Mouse (Mus musculus) neural tube, embryonic 14.5 days (tissue): ENCODE data around the gene Zc3hc1. TPM values are rescaled to one million over a fixed set of nuclear protein-coding genes. Genes with fewer than 3 reads are reported as not detected.

ENCODE experiments used
- ATAC-seq: fragments of 200-750 bp; cut with Nextera tagmentation; 2 replicates; pipeline ENCODE4 v1.8.0; 2017; ENCODE audit warnings: low read depth, mild to moderate bottlenecking, moderate TSS enrichment, moderate library complexity
- H3K27ac ChIP-seq: fragments of 300-500 bp; sonication (generic); 2 replicates; pipeline ENCODE4 v1.5.1; 2014; ENCODE audit warnings: low read depth, mild to moderate bottlenecking, control low read depth, low read length, moderate library complexity, mixed read lengths
- H3K27me3 ChIP-seq: fragments of 300-500 bp; sonication (generic); 2 replicates; pipeline ENCODE4 v1.6.1; 2014; ENCODE audit warnings: low read length; ENCODE audit not compliant: control insufficient read depth, insufficient read depth
- H3K36me3 ChIP-seq: fragments of 300-500 bp; sonication (generic); 2 replicates; pipeline ENCODE4 v1.6.1; 2014; ENCODE audit warnings: low read length, mixed read lengths; ENCODE audit not compliant: control insufficient read depth, insufficient read depth
- H3K4me1 ChIP-seq: fragments of 300-500 bp; sonication (generic); 2 replicates; pipeline ENCODE4 v1.6.1; 2014; ENCODE audit warnings: low read length; ENCODE audit not compliant: control insufficient read depth, insufficient read depth
- H3K4me2 ChIP-seq: fragments of 300-500 bp; sonication (generic); 2 replicates; pipeline ENCODE4 v1.6.1; 2014; ENCODE audit warnings: mild to moderate bottlenecking, low read depth, low read length, control low read depth
- H3K4me3 ChIP-seq: fragments of 300-500 bp; sonication (generic); 2 replicates; pipeline ENCODE4 v1.5.1; 2014; ENCODE audit warnings: low read depth, low read length, control low read depth, mixed read lengths
- H3K9ac ChIP-seq: fragments of 300-500 bp; sonication (generic); replicated peaks from 2 replicates; pipeline ENCODE4 v1.6.1; 2014; ENCODE audit warnings: low read depth, mild to moderate bottlenecking, control low read depth, low read length, mixed read lengths
- H3K9me3 ChIP-seq: fragments of 300-500 bp; sonication (generic); 2 replicates; pipeline ENCODE4 v1.6.1; 2016; ENCODE audit warnings: low read length; ENCODE audit not compliant: control insufficient read depth
- WGBS: fragments of 180-500 bp; shearing (Covaris S2); extraction: QIAGEN DNeasy Blood & Tissue Kit; methylation state at CpG from one replicate; pipeline ENCODE4 v1.1.7; 2014; 5-methylcytosine and 5-hydroxymethylcytosine counted together
- polyA plus RNA-seq: library from polyadenylated mRNA; unstranded; fragments of >200 nt; fragmentation: Nextera tagmentation; extraction: Ambion mirVana; gene quantifications from 2 replicates; pipeline ENCODE4 v1.2.1, GENCODE M21; 2014

The Zc3hc1 gene
- polyA plus RNA-seq, 1 experiment from 2014 or later = 62.3 TPM

DNA sequence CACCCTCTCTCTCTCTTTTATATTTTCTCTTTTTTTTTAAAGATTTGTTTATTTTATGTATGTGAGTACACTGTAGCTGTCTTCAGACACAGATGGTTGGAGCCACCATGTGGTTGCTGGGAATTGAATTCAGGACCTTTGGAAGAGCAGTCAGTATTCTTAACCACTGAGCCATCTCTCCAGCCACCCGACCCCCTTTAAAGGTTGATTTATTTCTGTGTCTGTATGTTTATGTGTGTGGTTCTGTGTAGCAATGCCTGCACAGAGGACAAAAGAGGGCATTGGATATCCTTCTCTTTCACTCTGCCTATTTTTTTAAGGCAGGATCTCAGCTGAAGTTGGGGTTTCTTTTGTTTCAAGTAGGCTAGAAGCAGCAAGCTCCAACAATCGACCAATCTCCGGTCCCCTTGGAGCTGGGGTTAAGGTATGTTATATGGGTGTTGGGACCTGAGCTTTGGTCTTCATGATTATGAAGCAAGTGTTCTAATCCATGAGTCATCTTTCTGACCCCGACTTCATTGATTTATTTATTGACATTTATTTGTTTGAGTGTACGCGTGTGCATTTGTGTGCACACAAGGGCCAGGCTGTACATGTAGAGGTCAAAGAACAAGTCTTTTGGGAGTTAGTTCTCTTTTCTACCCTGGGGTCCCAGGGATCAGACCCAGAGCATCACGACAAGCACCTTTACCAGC is 18.7 kb upstream of the Zc3hc1 start:
- Histone ChIP-seq H3K4me3 (no peak overlapping the region), H3K36me3 (no peaks in the 10 kb centered on the region), H3K9me3 (no peaks in the 10 kb centered on the region), H3K4me1 (peaks cover 3% of the 10 kb centered on the region), H3K9ac (no peak overlapping the region), H3K27me3 (no peaks in the 10 kb centered on the region), H3K27ac (no peak overlapping the region), H3K4me2 (no peak overlapping the region)
- 81% methylated on average over 7 of the region's 7 CpGs for WGBS
- ATAC-seq = no peak

GRCm38 (mm10) chr6:30408276-30408675 is 17.4 kb upstream of the Zc3hc1 start:
- WGBS = 90% methylated on average over 4 of the region's 4 CpGs
- H3K36me3 ChIP-seq = no peaks in the 10 kb centered on the region

DNA sequence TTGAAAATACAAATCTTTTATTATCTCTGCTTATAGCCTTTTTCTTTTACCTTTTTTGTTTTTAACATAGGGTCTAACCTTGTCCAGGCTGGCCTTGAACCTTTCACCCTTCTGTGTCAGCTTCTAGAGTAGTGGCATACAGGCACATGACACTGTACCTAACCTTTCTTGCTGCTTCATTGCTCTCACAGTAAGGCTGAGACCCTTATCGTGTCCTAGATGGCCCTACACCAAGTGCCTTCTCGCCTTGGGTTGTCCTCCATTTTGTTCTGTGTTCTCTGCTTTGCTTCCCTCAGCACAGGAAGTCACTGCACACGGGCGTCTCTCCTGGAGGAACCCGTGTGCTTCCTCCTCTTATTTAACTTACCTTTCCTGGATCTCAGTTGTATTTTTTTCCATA is 13.8 kb upstream of the Zc3hc1 start:
- H3K9me3 ChIP-seq = no peaks in the 10 kb centered on the region
- no peak overlapping the region for H3K27ac ChIP-seq
- H3K4me3 ChIP-seq = no peak overlapping the region
- peaks cover 9% of the 10 kb centered on the region for H3K4me1 ChIP-seq
- H3K4me2 ChIP-seq = peak overlapping the region; percentile 37
- H3K27me3 ChIP-seq = no peaks in the 10 kb centered on the region
- H3K36me3 ChIP-seq = no peaks in the 10 kb centered on the region
- 79% methylated on average over 5 of the region's 5 CpGs for WGBS
- ATAC-seq = no peak
- H3K9ac ChIP-seq = peak overlapping the region; percentile 22; the same call in 1 of the 2 replicates

More at GRCm38 (mm10) chr6:30408276-30408675, 17.4 kb upstream of the Zc3hc1 start:
- no peaks in the 10 kb centered on the region for H3K27me3 ChIP-seq
- H3K9me3 ChIP-seq = no peaks in the 10 kb centered on the region
- no peak for ATAC-seq
- H3K9ac ChIP-seq = no peak overlapping the region
- H3K4me1 ChIP-seq = peaks cover 9% of the 10 kb centered on the region
- no peak overlapping the region for H3K27ac ChIP-seq
- H3K4me3 ChIP-seq = no peak overlapping the region
- no peak overlapping the region for H3K4me2 ChIP-seq

DNA sequence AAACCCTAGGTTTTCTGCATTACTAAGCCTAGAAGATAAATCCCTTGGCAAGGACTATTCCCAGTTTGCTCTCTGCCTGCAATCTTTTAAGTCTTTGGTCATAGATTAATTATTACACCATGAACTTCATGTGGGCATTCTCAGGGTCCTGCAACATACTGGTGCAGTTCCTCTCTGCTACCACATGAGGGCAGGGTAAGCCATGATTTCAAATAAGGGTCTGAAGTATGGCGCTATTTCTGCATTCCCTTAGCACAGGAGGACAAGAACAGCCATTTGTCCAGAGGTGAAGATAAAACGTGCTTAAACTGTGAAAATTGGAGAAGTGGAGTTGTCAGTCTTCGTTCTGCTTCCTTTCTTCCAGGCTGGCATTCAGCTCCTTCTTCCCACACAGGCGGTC is 12.6 kb upstream of the Zc3hc1 start:
- Histone ChIP-seq H3K4me3 (peak overlapping the region; percentile 31), H3K9me3 (no peaks in the 10 kb centered on the region), H3K36me3 (no peaks in the 10 kb centered on the region), H3K9ac (peak overlapping the region; percentile 56), H3K4me2 (peak overlapping the region; percentile 66), H3K27me3 (no peaks in the 10 kb centered on the region), H3K27ac (peak overlapping the region; percentile 62; the same call in 1 of the 2 replicates), H3K4me1 (peaks cover 9% of the 10 kb centered on the region)
- no peak for ATAC-seq
- 15% methylated on average over 4 of the region's 4 CpGs for WGBS

DNA sequence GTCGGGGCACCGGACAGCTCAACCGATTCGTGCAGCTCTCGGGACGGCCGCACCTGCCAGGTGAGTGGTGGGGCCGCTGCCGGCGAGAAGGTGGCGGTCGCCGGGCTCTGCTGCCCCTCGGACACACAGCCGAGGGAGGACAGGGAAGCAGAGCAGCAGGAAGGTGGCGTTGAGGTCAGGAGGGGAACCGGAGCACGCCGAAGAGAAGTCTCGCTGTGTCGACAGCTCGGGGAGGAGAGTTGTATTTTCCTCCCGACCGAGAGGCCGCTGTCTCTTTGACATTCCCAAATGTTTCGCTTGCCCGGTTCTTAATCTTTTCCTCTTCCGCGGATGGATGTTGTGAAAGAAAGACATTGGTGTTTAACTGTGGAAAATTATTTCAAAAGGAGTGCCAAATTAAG is 11.3 kb upstream of the Zc3hc1 start:
- H3K9me3 ChIP-seq = no peaks in the 10 kb centered on the region
- peak overlapping the region; percentile 93 for H3K27ac ChIP-seq
- no peaks in the 10 kb centered on the region for H3K36me3 ChIP-seq
- WGBS = 0% methylated on average over 29 of the region's 29 CpGs
- peak overlapping the region; percentile 62 for H3K4me2 ChIP-seq
- H3K27me3 ChIP-seq = no peaks in the 10 kb centered on the region
- peak overlapping the region; percentile 96 for H3K4me3 ChIP-seq
- H3K9ac ChIP-seq = peak overlapping the region; percentile 95
- ATAC-seq = peak; percentile 22; the same call in 1 of the 2 replicates
- peaks cover 9% of the 10 kb centered on the region for H3K4me1 ChIP-seq

GRCm38 (mm10) chr6:30401308-30402015 is 10.6 kb upstream of the Zc3hc1 start, which contains the start of gene Klhdc10:
TSS of gene Klhdc10 (plus strand) at chr6:30401868.
- H3K9ac ChIP-seq = peak within 1 kb of the TSS; percentile 95
- WGBS = under 1% methylated on average over 41 of the region's 41 CpGs
- no peaks in the 10 kb centered on the region for H3K9me3 ChIP-seq
- H3K36me3 ChIP-seq = no peaks in the 10 kb centered on the region
- H3K27ac ChIP-seq = peak within 1 kb of the TSS; percentile 94
- peak; percentile 100 for ATAC-seq
- peak within 1 kb of the TSS; percentile 96 for H3K4me3 ChIP-seq
- peaks cover 9% of the 10 kb centered on the region for H3K4me1 ChIP-seq
- H3K4me2 ChIP-seq = peak within 1 kb of the TSS; percentile 62
- H3K27me3 ChIP-seq = no peaks in the 10 kb centered on the region

- Histone ChIP-seq H3K27ac (peak overlapping the region; percentile 94), H3K4me2 (peak overlapping the region; percentile 40), H3K9me3 (no peaks in the 10 kb centered on the region), H3K27me3 (no peaks in the 10 kb centered on the region), H3K4me3 (peak overlapping the region; percentile 96), H3K9ac (peak overlapping the region; percentile 53; the same call in 1 of the 2 replicates), H3K36me3 (no peaks in the 10 kb centered on the region), H3K4me1 (peaks cover 9% of the 10 kb centered on the region)
- no peak for ATAC-seq
- 8% methylated on average over 7 of the region's 7 CpGs for WGBS
Observed at GRCm38 (mm10) chr6:30400716-30401115, 9.9 kb upstream of the Zc3hc1 start.

GRCm38 (mm10) chr6:30400146-30400545 is 9.3 kb upstream of the Zc3hc1 start:
- Histone ChIP-seq H3K4me2 (no peak overlapping the region), H3K27ac (peak overlapping the region; percentile 94; the same call in 1 of the 2 replicates), H3K4me3 (no peak overlapping the region), H3K36me3 (no peaks in the 10 kb centered on the region), H3K9ac (no peak overlapping the region), H3K9me3 (no peaks in the 10 kb centered on the region), H3K27me3 (no peaks in the 10 kb centered on the region), H3K4me1 (peaks cover 9% of the 10 kb centered on the region)
- 87% methylated on average over 5 of the region's 5 CpGs for WGBS
- no peak for ATAC-seq

DNA sequence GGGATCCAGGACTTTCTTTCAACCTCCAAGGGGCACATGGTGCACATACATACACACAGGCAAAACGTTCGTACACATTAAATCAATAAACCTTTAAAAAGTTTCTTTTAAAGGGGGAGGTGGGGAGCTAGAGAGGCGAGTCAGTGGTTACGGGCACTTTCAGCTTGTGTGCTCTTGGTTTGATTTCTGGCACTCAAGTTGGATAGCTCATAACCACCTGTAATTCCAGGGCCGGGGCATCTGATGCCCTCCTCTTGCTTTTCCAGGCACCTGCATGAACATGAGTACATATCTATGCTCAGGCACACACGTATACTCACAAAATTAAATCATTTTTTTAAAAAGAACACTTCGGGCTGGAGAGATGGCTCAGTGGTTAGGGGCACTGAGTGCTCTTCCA is 1.2 kb upstream of the Zc3hc1 start:
- no peaks in the 10 kb centered on the region; the same call in 1 of the 2 replicates for H3K36me3 ChIP-seq
- ATAC-seq = no peak
- H3K27me3 ChIP-seq = no peaks in the 10 kb centered on the region
- no peaks in the 10 kb centered on the region for H3K4me1 ChIP-seq
- no peak overlapping the region for H3K4me2 ChIP-seq
- no peak overlapping the region for H3K27ac ChIP-seq
- no peak overlapping the region for H3K4me3 ChIP-seq
- no peak overlapping the region for H3K9ac ChIP-seq
- no peaks in the 10 kb centered on the region for H3K9me3 ChIP-seq
- WGBS = 91% methylated on average over 7 of the region's 7 CpGs
